Mouse (Mus musculus): Measurements from ENCODE around the gene Ltb4r2.

Ltb4r2 gene

GRCm38 (mm10) chr14:55761163-55761562 is at the start of gene Ltb4r2:
Gene Ltb4r2, plus strand, starts transcription at chr14:55761428.
- no peak for DNase-seq (ENCODE audit: low spot score)

GRCm38 (mm10) chr14:55711786-55712185 is 49.4 kb upstream of the Ltb4r2 start:
- no peak for DNase-seq (ENCODE audit: low spot score)

GRCm38 (mm10) chr14:55713007-55713728 is 48.1 kb upstream of the Ltb4r2 start:
- no peak for DNase-seq (ENCODE audit: low spot score)

GRCm38 (mm10) chr14:55713729-55714122 is 47.5 kb upstream of the Ltb4r2 start, which contains the start of gene Tgm1:
Gene Tgm1, minus strand, starts transcription at chr14:55713926.
- no peak for DNase-seq (ENCODE audit: low spot score)

- DNase-seq (ENCODE audit: low spot score), result no peak
Measured at GRCm38 (mm10) chr14:55714893-55715292, 46.3 kb upstream of the Ltb4r2 start.

- no peak for DNase-seq (ENCODE audit: low spot score)
Measured at GRCm38 (mm10) chr14:55716271-55716670, 45.0 kb upstream of the Ltb4r2 start.

GRCm38 (mm10) chr14:55716884-55717283 is 44.3 kb upstream of the Ltb4r2 start:
- no peak for DNase-seq (ENCODE audit: low spot score)

GRCm38 (mm10) chr14:55719737-55720136 is 41.5 kb upstream of the Ltb4r2 start:
- no peak for DNase-seq (ENCODE audit: low spot score)

- no peak for DNase-seq (ENCODE audit: low spot score)
Measured at GRCm38 (mm10) chr14:55720666-55721065, 40.6 kb upstream of the Ltb4r2 start.

- no peak for DNase-seq (ENCODE audit: low spot score)
Measured at GRCm38 (mm10) chr14:55721076-55721475, 40.2 kb upstream of the Ltb4r2 start.

GRCm38 (mm10) chr14:55721700-55722437 is 39.4 kb upstream of the Ltb4r2 start, which contains the start of gene Rabggta:
Gene Rabggta, minus strand, starts transcription at chr14:55722263.
- peak; percentile 88 for DNase-seq (ENCODE audit: low spot score)

- no peak for DNase-seq (ENCODE audit: low spot score)
Measured at GRCm38 (mm10) chr14:55722438-55722945, 38.7 kb upstream of the Ltb4r2 start.

- DNase-seq (ENCODE audit: low spot score), result no peak
Measured at GRCm38 (mm10) chr14:55723433-55723832, 37.8 kb upstream of the Ltb4r2 start.

GRCm38 (mm10) chr14:55724411-55724871 is 36.8 kb upstream of the Ltb4r2 start:
- no peak for DNase-seq (ENCODE audit: low spot score)

- DNase-seq (ENCODE audit: low spot score), result no peak
Measured at GRCm38 (mm10) chr14:55726261-55726660, 35.0 kb upstream of the Ltb4r2 start.

- no peak for DNase-seq (ENCODE audit: low spot score)
Measured at GRCm38 (mm10) chr14:55727889-55728685, 33.1 kb upstream of the Ltb4r2 start.

GRCm38 (mm10) chr14:55730116-55730515 is 31.1 kb upstream of the Ltb4r2 start:
- DNase-seq (ENCODE audit: low spot score), result no peak

GRCm38 (mm10) chr14:55730531-55731032 is 30.6 kb upstream of the Ltb4r2 start:
- no peak for DNase-seq (ENCODE audit: low spot score)

- DNase-seq (ENCODE audit: low spot score), result no peak
Measured at GRCm38 (mm10) chr14:55733889-55734288, 27.3 kb upstream of the Ltb4r2 start.

GRCm38 (mm10) chr14:55734869-55735268 is 26.4 kb upstream of the Ltb4r2 start:
- no peak for DNase-seq (ENCODE audit: low spot score)

- no peak for DNase-seq (ENCODE audit: low spot score)
Measured at GRCm38 (mm10) chr14:55735334-55735733, 25.9 kb upstream of the Ltb4r2 start.

GRCm38 (mm10) chr14:55735758-55736157 is 25.5 kb upstream of the Ltb4r2 start:
- DNase-seq (ENCODE audit: low spot score), result no peak

All from left cerebral cortex, adult 11 months (tissue).